Mouse (Mus musculus) olfactory bulb, adult 2 months (tissue): ENCODE results near the gene Kcp. TPM values are rescaled to one million over a fixed set of nuclear protein-coding genes. Genes with fewer than 3 reads are reported as not detected.

Experiments used
- H3K27ac ChIP-seq: fragments of 200-500 bp; 2 replicates; pipeline ENCODE4 v1.5.1; 2012; ENCODE audit warnings: low read depth, low read length; ENCODE audit not compliant: insufficient read depth
- H3K4me1 ChIP-seq: fragments of 200-500 bp; 2 replicates; pipeline ENCODE4 v1.6.1; 2012; ENCODE audit warnings: low read length; ENCODE audit not compliant: control insufficient read depth, insufficient read depth
- H3K4me3 ChIP-seq: fragments of 200-500 bp; 2 replicates; pipeline ENCODE4 v1.5.1; 2012; ENCODE audit warnings: mild to moderate bottlenecking, low read depth, low read length, moderate library complexity; ENCODE audit not compliant: insufficient read depth
- CTCF ChIP-seq: fragments of 200-500 bp; IDR thresholded peaks from 2 replicates; pipeline ENCODE4 v1.5.1; 2012; ENCODE audit warnings: low read depth, mild to moderate bottlenecking, low read length, moderate library complexity; ENCODE audit not compliant: insufficient read depth
- POLR2A ChIP-seq: fragments of 200-500 bp; IDR thresholded peaks from 2 replicates; pipeline ENCODE4 v1.6.1; 2012; ENCODE audit warnings: mild to moderate bottlenecking, low read depth, low read length, moderate library complexity; ENCODE audit not compliant: insufficient read depth
- WGBS: fragments of 180-500 bp; shearing (Covaris S2); methylation state at CpG from one replicate; pipeline ENCODE4 v1.1.7; 2018; 5-methylcytosine and 5-hydroxymethylcytosine counted together
- polyA plus RNA-seq: library from polyadenylated mRNA; stranded (reverse); fragments of >200 nt; gene quantifications from 2 replicates; pipeline ENCODE4 v1.2.4, GENCODE M21; 2012; ENCODE audit warnings: low replicate concordance; ENCODE audit not compliant: missing spikeins, insufficient read depth, insufficient read length

The Kcp gene
- polyA plus RNA-seq, 1 experiment = not detected

DNA sequence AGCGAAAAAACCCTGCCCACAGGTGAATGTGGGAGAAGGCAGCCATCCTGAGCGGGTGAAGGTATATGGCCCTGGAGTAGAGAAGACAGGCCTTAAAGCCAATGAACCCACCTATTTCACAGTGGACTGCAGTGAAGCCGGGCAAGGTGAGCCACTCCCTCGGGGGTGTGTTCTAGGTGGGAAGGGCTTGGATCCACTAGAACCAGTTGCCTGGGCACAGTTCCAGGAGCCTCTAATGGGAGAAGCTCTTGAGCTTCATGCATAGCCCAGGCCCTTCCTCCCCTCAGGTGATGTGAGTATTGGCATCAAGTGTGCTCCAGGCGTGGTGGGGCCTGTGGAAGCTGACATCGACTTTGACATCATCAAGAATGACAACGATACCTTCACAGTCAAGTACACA lies 62.4 kb downstream of the Kcp start:
- no peaks in the 10 kb centered on the region for H3K4me1 ChIP-seq
- no peak overlapping the region for H3K27ac ChIP-seq
- no peak overlapping the region for H3K4me3 ChIP-seq
- 94% methylated on average over 7 of the region's 7 CpGs for WGBS
- TF ChIP-seq POLR2A = no peak
- no peak for TF ChIP-seq CTCF

DNA sequence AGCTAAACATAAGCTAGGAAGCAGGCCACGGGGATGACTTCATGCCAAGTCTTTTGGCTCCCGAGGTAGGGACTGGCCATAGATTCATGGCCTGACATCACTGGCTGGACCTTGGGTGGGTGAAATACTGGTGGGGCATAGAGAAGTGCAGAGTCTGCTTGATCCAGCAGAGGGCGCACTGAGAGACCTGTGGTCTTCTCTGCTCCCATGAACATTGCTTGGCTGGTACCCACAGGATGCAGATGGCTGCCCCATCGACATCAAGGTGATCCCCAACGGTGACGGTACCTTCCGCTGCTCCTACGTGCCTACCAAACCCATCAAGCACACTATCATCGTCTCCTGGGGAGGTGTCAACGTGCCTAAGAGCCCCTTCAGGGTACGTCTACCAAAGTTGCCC lies 63.0 kb downstream of the Kcp start:
- Histone ChIP-seq H3K4me1 (no peaks in the 10 kb centered on the region), H3K27ac (no peak overlapping the region), H3K4me3 (no peak overlapping the region)
- no peak for TF ChIP-seq POLR2A
- WGBS = 74% methylated on average over 11 of the region's 11 CpGs

DNA sequence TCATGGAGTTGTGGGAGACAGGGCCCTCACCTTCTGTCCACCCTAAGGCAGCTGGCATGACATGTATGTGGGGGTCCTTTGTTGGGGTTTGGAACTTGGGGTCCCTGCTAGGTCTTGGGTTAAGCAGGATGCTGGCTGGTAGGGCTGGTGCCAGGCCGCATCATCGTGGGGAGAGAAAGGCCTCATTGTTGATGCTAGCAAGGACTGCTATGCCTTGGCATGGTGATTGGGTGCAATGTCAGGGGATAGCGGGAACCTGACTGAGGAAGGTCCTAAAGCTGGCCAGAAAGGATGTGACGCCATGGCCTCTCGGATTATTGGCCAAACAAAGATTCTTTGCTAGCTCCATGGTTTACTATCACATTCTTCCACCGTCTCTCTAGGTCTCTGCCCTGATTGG lies 68.0 kb downstream of the Kcp start:
- H3K4me3 ChIP-seq = no peak overlapping the region
- H3K4me1 ChIP-seq = peaks cover 22% of the 10 kb centered on the region
- H3K27ac ChIP-seq = no peak overlapping the region
- TF ChIP-seq CTCF (no peak), POLR2A (no peak)
- 73% methylated on average over 6 of the region's 6 CpGs for WGBS

DNA sequence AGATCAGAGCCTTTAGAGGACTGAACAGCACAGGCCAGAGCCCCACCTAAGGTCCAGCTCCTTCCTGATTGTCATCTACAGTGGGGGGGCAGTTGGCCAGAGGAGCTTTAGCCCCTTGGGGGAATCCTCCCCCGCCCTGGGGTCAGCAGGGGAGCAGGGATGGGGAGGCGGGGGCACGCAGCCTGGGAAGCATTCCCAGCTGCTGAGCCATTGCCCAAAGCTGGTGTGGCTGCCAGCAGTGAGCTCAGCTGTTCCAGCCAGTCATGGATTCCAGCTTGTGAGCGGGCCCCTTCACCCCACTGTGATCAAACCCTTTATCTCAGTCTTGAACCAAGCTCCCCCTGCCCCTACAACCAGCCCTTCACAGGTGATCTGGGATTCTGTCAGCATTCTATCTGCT lies 68.5 kb downstream of the Kcp start:
- 63% methylated on average over 4 of the region's 4 CpGs for WGBS
- peaks cover 24% of the 10 kb centered on the region for H3K4me1 ChIP-seq
- TF ChIP-seq CTCF (no peak), POLR2A (no peak)
- no peak overlapping the region for H3K4me3 ChIP-seq
- H3K27ac ChIP-seq = no peak overlapping the region

DNA sequence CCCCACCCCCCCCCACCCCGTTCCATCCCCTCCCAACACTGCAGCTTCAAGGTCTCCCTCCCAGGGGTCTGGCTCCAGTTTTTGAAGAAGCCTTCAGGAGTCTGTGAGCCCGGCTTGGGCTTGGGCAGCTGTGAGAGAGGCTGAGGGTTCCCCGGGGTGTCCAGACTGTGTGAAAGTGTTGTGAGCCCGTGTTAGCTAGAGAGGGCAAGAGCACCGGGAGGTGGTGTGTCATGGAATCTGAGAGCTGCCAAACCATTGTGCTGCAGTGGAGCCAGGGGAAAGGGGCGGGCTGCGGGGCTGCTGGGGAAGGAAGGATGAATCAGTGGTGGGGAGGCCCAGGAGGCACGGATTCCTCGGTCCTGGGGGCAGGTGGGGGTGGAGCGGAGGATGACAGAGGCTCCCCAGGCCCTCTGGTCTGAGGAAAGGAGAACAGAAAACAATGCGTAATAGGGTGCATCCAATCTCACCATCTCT lies 71.3 kb downstream of the Kcp start:
- Histone ChIP-seq H3K27ac (no peak overlapping the region), H3K4me1 (peaks cover 43% of the 10 kb centered on the region), H3K4me3 (no peak overlapping the region)
- TF ChIP-seq CTCF (no peak), POLR2A (no peak)
- 7% methylated on average over 11 of the region's 11 CpGs for whole genome bisulfite sequencing

DNA sequence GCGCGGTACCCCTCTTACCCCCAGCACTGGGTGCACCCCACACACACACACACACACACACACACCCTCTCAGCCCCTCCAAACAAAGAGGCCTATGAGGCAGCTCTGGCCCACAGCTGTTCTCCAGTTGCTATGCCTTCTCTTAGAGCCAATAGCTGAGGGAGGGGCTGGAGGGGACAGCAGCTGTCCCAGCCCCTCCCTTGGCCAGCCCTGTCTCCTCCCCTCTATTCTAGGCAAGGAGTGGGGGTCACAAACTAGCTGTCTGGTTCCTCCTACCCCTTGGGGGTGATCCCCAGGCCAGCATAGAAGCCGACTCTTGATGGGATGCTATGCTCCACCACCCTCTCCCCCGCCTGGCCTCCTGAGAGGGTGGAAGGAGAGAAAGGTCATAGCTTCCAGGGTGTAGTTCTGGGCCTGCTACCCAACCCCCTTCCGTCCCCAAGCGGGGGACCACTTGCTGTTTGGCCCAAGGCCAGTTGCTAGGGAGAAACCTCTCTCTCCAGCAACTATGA lies 71.8 kb downstream of the Kcp start:
- peak overlapping the region; percentile 15; the same call in 1 of the 2 replicates for H3K27ac ChIP-seq
- no peak overlapping the region for H3K4me3 ChIP-seq
- no peak for TF ChIP-seq POLR2A
- TF ChIP-seq CTCF = no peak
- WGBS = 44% methylated on average over 6 of the region's 6 CpGs
- peaks cover 46% of the 10 kb centered on the region for H3K4me1 ChIP-seq

DNA sequence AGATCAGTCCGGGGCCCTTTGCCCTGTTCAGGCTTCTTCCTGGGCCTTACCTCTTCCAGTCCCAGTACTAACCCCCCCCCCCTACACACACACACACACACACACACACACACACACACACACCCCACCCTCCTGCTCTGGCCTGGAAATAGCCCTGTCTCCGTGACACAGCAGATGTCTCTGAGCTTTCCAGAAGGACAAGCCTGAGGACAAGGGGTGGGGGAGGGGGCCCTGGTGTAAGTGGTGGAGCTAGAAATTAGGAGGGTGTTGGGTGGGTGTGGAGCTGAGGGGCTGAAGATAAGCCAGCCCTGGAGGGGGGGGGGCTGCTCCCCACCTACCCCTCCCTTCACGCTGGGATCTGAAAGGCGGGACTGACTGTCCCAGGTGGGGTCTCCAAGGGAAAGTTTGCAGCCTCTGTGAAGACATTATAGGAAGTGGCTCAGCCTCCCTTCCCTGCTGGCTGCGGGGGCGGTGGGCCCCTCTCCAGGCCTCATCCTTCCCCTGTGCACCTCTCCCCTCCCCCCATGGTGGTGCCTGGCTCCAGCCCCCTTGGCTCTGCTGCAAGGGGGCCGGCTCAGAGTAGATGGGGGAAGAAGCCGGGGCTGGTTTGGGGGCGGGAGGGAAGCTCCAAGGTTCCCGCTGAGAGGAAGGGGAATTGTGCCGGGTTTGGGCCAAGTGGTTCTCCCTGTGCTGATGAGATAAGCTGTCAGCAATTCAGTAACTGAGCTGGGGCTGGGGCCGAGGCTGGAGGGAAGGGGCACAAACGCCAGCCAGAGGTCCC lies 72.7 kb downstream of the Kcp start:
- Histone ChIP-seq H3K4me1 (peaks cover 51% of the 10 kb centered on the region), H3K4me3 (no peak overlapping the region), H3K27ac (no peak overlapping the region)
- TF ChIP-seq CTCF (no peak), POLR2A (no peak)
- 28% methylated on average over 13 of the region's 13 CpGs for WGBS

DNA sequence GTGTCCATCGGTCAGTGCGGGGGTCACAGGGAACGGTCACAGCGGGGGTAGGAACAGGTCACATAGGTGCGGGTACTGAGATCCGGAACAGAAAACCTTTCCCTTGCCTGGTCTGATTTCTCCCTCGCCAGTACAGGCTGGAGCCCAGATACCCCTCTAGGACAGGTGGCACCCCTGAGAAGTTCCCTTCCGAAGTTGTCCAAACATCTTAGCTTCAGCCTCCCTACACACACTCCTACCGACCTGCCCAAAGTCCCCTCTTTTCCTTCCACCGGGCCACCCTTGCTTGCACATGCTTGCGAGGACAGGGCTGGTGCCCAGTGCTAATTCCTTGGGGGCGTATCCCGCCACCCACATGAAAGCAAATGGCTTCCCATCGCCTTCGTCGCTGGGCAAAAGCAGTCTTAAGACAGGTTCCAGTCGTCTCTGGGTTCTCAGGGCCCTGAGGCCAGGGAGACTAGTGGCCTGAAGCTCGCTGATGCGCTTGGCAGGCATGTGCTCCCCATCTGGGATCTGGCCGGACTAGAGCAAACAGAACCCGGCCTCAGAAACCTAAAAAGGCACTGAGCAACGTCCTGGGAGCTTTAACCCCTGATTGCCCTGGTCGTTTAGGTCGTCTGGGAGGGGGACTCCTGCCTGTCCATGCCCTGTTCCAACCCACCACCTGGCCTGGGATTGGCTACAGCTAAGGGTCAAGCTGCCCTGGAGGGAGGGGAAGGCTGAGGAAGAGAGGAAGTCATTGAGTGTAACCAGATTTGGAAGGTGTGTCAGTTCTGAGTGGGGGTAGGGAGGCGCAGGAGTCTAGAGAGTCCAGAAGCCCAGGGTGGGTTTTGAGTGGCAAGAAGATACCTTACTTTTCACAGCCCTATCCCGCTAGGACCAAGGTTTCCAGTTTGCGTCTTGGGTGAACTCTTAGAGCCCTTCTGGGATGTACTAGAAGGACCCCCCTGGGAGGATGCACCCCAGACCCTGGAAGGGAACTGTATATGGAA lies 73.7 kb downstream of the Kcp start:
- 44% methylated on average over 27 of the region's 27 CpGs for WGBS
- H3K4me3 ChIP-seq = peak overlapping the region; percentile 8

More for the DNA sequence above, 73.7 kb downstream of the Kcp start:
- no peak overlapping the region for H3K27ac ChIP-seq
- peaks cover 50% of the 10 kb centered on the region for H3K4me1 ChIP-seq
- no peak for TF ChIP-seq POLR2A
- no peak for TF ChIP-seq CTCF
